Mouse (Mus musculus): ENCODE measurements around the gene Zbtb4. TPM values are rescaled to one million over a fixed set of nuclear protein-coding genes. Genes with fewer than 3 reads are reported as not detected.

Zbtb4 gene
- total RNA-seq, 2 experiments from 2014 or later, result 29.3 to 35.9 TPM

DNA sequence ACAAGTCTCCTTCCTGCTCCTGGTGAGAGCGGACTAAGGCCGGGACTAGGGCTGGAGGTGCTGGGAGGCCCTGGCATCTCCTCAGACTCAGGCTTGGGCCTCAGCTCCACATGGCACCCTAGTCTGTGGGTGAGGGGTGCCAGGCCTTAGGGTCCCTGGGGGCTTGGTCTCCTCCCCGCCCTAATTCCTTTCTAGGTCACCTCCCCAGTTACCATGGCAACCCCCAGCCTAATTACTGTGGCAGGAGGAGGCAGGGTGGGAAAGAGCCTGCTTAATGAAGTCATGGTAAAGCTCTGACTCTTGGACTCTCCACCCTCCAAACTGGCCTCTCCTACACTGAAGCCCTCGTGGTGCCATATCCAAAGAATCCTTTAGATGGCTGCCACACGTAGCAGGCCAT is 63.1 kb downstream of the Zbtb4 start:
- TF ChIP-seq CTCF (IDR thresholded peaks at IDR 0.05), result no peak
- intact Hi-C loops (cut with DNase I), result no loop called here
- DNase-seq, result no peak
- no peak overlapping the region for H3K4me3 ChIP-seq
- no peak overlapping the region for H3K27ac ChIP-seq

DNA sequence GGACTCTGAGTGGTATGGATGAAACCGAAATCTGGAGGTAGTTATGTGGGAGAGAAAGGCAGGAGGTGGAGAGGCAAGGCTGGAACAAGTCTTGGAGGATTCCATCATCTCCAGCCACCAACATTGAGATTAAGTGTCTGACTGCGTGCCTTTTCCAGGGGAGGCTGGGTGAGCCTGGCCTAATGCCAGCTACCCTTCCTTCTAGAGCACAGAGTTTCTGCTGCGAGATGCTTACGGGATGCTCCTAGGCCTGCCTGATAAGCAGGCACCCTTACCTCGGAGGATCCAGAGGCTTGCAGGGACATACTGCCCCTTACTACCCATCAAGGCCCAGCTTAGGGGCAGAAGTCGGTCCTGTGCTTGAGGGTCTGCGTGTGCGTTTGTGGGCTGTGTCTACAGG is 67.8 kb downstream of the Zbtb4 start:
- no peak for TF ChIP-seq CTCF (IDR thresholded peaks at IDR 0.05)
- no peak overlapping the region for H3K27ac ChIP-seq
- DNase-seq, result no peak
- intact Hi-C loops (cut with DNase I), result no loop called here
- peak overlapping the region; percentile 60 for H3K4me3 ChIP-seq

Other genes with a start within 250 kb of the Zbtb4 start
- gene Dnah2, start 216.8 kb upstream of the Zbtb4 start, total RNA-seq (2021), result under 1 TPM; 0.05 to 0.25 TPM
- under 1 TPM; 0.47 to 0.48 TPM for gene Efnb3, start 205.7 kb upstream of the Zbtb4 start, total RNA-seq (2021)
- gene Wrap53, start 185.7 kb upstream of the Zbtb4 start, total RNA-seq (2021), result 1 to 10 TPM; 3.2 to 3.4 TPM
- 10 to 100 TPM; 12.9 to 16.5 TPM for gene Trp53, start 185.6 kb upstream of the Zbtb4 start, total RNA-seq (2021)
- 100 to 1,000 TPM; 271 to 389 TPM for gene Atp1b2, start 160.0 kb upstream of the Zbtb4 start, total RNA-seq (2021)
- gene Shbg, start 148.0 kb upstream of the Zbtb4 start, total RNA-seq (2021), result not detected
- 1 to 10 TPM; 2.6 to 3.2 TPM for gene Sat2, start 143.9 kb upstream of the Zbtb4 start, total RNA-seq (2021)
- 100 to 1,000 TPM in 1 of 2 experiments, 10 to 100 TPM in 1; 90.6 to 104 TPM for gene Fxr2, start 132.9 kb upstream of the Zbtb4 start, total RNA-seq (2021)
- gene Sox15, start 110.6 kb upstream of the Zbtb4 start, total RNA-seq (2021), result not detected
- 1 to 10 TPM; 8.6 to 9.7 TPM for gene Mpdu1, start 103.3 kb upstream of the Zbtb4 start, total RNA-seq (2021)
- 1 to 10 TPM; 1.7 to 3.2 TPM for gene Cd68, start 99.8 kb upstream of the Zbtb4 start, total RNA-seq (2021)
- 10 to 100 TPM; 98.0 to 98.5 TPM for gene Eif4a1, start 93.5 kb upstream of the Zbtb4 start, total RNA-seq (2021)
- gene Senp3, start 83.8 kb upstream of the Zbtb4 start, total RNA-seq (2021), result 10 to 100 TPM; 25.4 to 28.1 TPM
- gene Tnfsf13, start 80.1 kb upstream of the Zbtb4 start, total RNA-seq (2021), result 1 to 10 TPM in 1 of 2 experiments, under 1 TPM in 1; 0.64 to 1.1 TPM
- 10 to 100 TPM in 1 of 2 experiments, 1 to 10 TPM in 1; 6.5 to 10.6 TPM for gene Tnfsf12, start 70.1 kb upstream of the Zbtb4 start, total RNA-seq (2021)
- gene Tnfsfm13, start 69.8 kb upstream of the Zbtb4 start, total RNA-seq (2021), result 1 to 10 TPM; 1.2 to 1.9 TPM
- 10 to 100 TPM; 26.9 to 35.4 TPM for gene Polr2a, start 7.3 kb upstream of the Zbtb4 start, total RNA-seq (2021)
- not detected for gene Slc35g3, start 3.9 kb upstream of the Zbtb4 start, total RNA-seq (2021)
- gene Chrnb1, start 30.0 kb downstream of the Zbtb4 start, total RNA-seq (2021), result 10 to 100 TPM; 23.2 to 26.3 TPM
- gene Fgf11, start 35.9 kb downstream of the Zbtb4 start, total RNA-seq (2021), result 1 to 10 TPM; 3.9 to 4.7 TPM
- under 1 TPM; 0.20 to 0.41 TPM for gene Tmem102, start 39.7 kb downstream of the Zbtb4 start, total RNA-seq (2021)
- not detected for gene Gm39566, start 49.4 kb downstream of the Zbtb4 start, total RNA-seq (2021)
- not detected for gene Spem2, start 52.6 kb downstream of the Zbtb4 start, total RNA-seq (2021)
- not detected for gene Spem1, start 56.3 kb downstream of the Zbtb4 start, total RNA-seq (2021)
- gene Nlgn2, start 71.9 kb downstream of the Zbtb4 start, total RNA-seq (2021), result 1 to 10 TPM; 2.3 to 2.7 TPM
- 100 to 1,000 TPM; 144 to 165 TPM for gene Tmem256, start 72.6 kb downstream of the Zbtb4 start, total RNA-seq (2021)
- 10 to 100 TPM in 1 of 2 experiments, 1 to 10 TPM in 1; 9.6 to 13.0 TPM for gene Plscr3, start 80.5 kb downstream of the Zbtb4 start, total RNA-seq (2021)
- gene Tnk1, start 92.8 kb downstream of the Zbtb4 start, total RNA-seq (2021), result under 1 TPM in 1 of 2 experiments, not detected in 1; 0.11 TPM
- gene Tmem95, start 112.1 kb downstream of the Zbtb4 start, total RNA-seq (2021), result not detected
- 1 to 10 TPM; 1.3 to 1.7 TPM for gene Kctd11, start 115.5 kb downstream of the Zbtb4 start, total RNA-seq (2021)
- under 1 TPM in 1 of 2 experiments, not detected in 1; 0.08 TPM for gene Acap1, start 129.6 kb downstream of the Zbtb4 start, total RNA-seq (2021)
- gene 2810408A11Rik, start 135.1 kb downstream of the Zbtb4 start, total RNA-seq (2021), result under 1 TPM in 1 of 2 experiments, not detected in 1; 0.33 TPM
- gene Neurl4, start 135.2 kb downstream of the Zbtb4 start, total RNA-seq (2021), result 10 to 100 TPM; 25.2 to 33.5 TPM
- 10 to 100 TPM; 47.1 to 49.6 TPM for gene Gps2, start 148.0 kb downstream of the Zbtb4 start, total RNA-seq (2021)
- gene Eif5a, start 156.0 kb downstream of the Zbtb4 start, total RNA-seq (2021), result 100 to 1,000 TPM; 413 to 433 TPM
- gene Ybx2, start 169.9 kb downstream of the Zbtb4 start, total RNA-seq (2021), result 10 to 100 TPM in 1 of 2 experiments, 1 to 10 TPM in 1; 8.0 to 16.5 TPM
- gene Slc2a4, start 182.3 kb downstream of the Zbtb4 start, total RNA-seq (2021), result 100 to 1,000 TPM; 494 to 503 TPM
- not detected for gene Cldn7, start 198.9 kb downstream of the Zbtb4 start, total RNA-seq (2021)
- 100 to 1,000 TPM; 217 to 261 TPM for gene Ctdnep1, start 215.2 kb downstream of the Zbtb4 start, total RNA-seq (2021)
- gene Elp5, start 216.6 kb downstream of the Zbtb4 start, total RNA-seq (2021), result 10 to 100 TPM; 33.0 to 45.2 TPM
- 100 to 1,000 TPM; 194 to 232 TPM for gene Gabarap, start 225.2 kb downstream of the Zbtb4 start, total RNA-seq (2021)
- 10 to 100 TPM; 19.2 to 21.8 TPM for gene Phf23, start 229.9 kb downstream of the Zbtb4 start, total RNA-seq (2021)
- gene Dvl2, start 234.7 kb downstream of the Zbtb4 start, total RNA-seq (2021), result 1 to 10 TPM; 3.6 to 5.0 TPM
- gene Acadvl, start 249.5 kb downstream of the Zbtb4 start, total RNA-seq (2021), result 100 to 1,000 TPM; 266 to 502 TPM

Measured in gastrocnemius, adult 2 months (tissue).